Mouse (Mus musculus) right cerebral cortex, adult 2 months (tissue): ENCODE results near the gene Mycs.

Experiments
- DNase-seq, 2 experiments: peaks; one replicate each; pipeline ENCODE4 v3.0.0; 2021 to 2022; ENCODE audit warnings: low spot score in 2 of 2

Mycs gene

GRCm38 (mm10) chrX:5469165-5469564 lies at the start of gene Mycs:
TSS of gene Mycs (minus strand) at chrX:5469265.
- DNase-seq, result no peak

- DNase-seq, result peak; percentile 7 to 22
Measured at GRCm38 (mm10) chrX:5468022-5468421, 1.0 kb downstream of the Mycs start.
